Mouse (Mus musculus): Measurements from ENCODE around the gene Cpsf4.
"Not testable (repeated sequence)": the region's sequence is repeated elsewhere in the genome, so short reads cannot be mapped to it uniquely, and the experiment has no call there.

Cpsf4 gene

GRCm38 (mm10) chr5:145222840-145223239 is 55.8 kb downstream of the Cpsf4 start:
- Histone ChIP-seq H3K36me3 (ENCODE audit: control insufficient read depth, insufficient read depth, low read length, poor library complexity, severe bottlenecking) (peaks cover 7% of the 10 kb centered on the region), H3K27me3 (ENCODE audit: control insufficient read depth, insufficient read depth, low read length, poor library complexity, severe bottlenecking) (no peaks in the 10 kb centered on the region)
- DNase-seq (ENCODE audit: low read depth, low spot score) = no peak

GRCm38 (mm10) chr5:145223395-145223794 is 56.4 kb downstream of the Cpsf4 start:
- DNase-seq (ENCODE audit: low read depth, low spot score) = no peak
- Histone ChIP-seq H3K36me3 (ENCODE audit: control insufficient read depth, insufficient read depth, low read length, poor library complexity, severe bottlenecking) (peaks cover 7% of the 10 kb centered on the region), H3K27me3 (ENCODE audit: control insufficient read depth, insufficient read depth, low read length, poor library complexity, severe bottlenecking) (no peaks in the 10 kb centered on the region)

DNA sequence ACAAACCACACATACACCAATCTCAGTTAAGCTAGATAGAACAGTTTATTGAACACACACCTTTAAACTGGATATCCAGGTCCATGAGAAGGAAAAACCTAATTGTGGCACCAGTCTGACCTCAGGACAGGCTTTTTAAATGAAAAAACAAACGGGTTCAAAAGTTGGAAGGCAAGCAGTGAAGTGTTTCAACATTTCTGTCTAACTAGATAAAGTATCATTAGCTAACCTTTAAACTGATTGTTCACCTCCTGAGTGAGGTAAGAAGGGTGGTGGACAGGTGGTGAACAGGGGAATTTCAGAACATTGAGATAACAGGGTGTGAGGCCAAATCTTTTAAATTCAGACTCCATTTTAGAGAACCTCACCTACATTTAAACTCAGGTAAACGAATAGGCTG is 59.4 kb downstream of the Cpsf4 start:
- Histone ChIP-seq H3K27me3 (ENCODE audit: control insufficient read depth, insufficient read depth, low read length, poor library complexity, severe bottlenecking) (no peaks in the 10 kb centered on the region), H3K36me3 (ENCODE audit: control insufficient read depth, insufficient read depth, low read length, poor library complexity, severe bottlenecking) (no peaks in the 10 kb centered on the region)
- no peak for DNase-seq (ENCODE audit: low read depth, low spot score)

DNA sequence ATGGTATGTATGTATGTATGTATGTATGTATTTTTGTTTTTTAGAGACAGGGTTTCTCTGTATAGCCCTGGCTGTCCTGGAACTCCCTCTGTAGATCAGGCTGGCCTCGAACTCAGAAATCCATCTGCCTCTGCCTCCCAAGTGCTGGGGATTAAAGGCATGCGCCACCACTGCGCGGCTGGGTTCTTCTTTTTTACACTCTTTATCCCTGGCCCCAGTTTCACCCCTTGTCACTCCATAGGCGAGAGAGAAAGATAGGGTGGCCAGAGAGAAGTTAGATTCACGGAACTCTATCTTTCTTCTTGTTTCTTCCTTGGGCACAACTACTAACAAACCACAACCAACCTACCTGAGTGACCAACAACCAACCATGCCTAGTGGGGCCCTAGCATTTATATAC is 62.3 kb downstream of the Cpsf4 start:
- not testable (repeated sequence) for DNase-seq (ENCODE audit: low read depth, low spot score); H3K27me3 ChIP-seq (ENCODE audit: control insufficient read depth, insufficient read depth, low read length, poor library complexity, severe bottlenecking); H3K36me3 ChIP-seq (ENCODE audit: control insufficient read depth, insufficient read depth, low read length, poor library complexity, severe bottlenecking)

GRCm38 (mm10) chr5:145230641-145231040 is 63.6 kb downstream of the Cpsf4 start:
- no peaks in the 10 kb centered on the region for H3K27me3 ChIP-seq (ENCODE audit: control insufficient read depth, insufficient read depth, low read length, poor library complexity, severe bottlenecking)
- 0 out of 2 replicates have a peak, but pooled peaks cover 3% of the 10 kb centered on the region for H3K36me3 ChIP-seq (ENCODE audit: control insufficient read depth, insufficient read depth, low read length, poor library complexity, severe bottlenecking)
- no peak for DNase-seq (ENCODE audit: low read depth, low spot score)

DNA sequence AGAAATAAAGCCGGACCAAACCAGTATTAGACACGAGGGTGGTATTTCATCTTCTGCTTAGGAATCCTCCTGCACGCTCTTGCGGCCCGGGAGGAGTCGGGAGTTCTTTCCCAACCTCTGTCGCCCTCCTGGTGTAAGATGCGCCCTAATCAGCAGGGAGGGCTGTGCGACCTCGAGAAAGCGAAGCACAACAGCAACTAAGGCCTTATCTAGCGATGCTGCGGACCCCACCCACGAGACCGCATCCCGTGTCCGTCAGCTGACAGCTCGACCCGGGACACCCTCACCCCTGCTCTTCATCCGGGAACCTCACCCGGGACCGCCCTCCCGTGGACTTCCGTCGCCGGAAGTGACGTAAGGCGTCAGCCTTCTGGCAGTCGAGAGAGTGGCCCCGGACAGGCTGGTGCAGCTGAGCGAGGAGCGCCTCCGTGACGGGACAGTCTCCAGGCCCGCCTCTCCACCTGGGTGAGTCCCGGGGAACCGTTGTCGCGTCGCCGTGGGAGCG is 64.4 kb downstream of the Cpsf4 start, which contains the start of gene Zfp655:
Gene Zfp655 (plus strand): TSS at position 349 of the 505 bp plus-strand sequence.
- peak; percentile 98 for DNase-seq (ENCODE audit: low read depth, low spot score)
- no peaks in the 10 kb centered on the region for H3K27me3 ChIP-seq (ENCODE audit: control insufficient read depth, insufficient read depth, low read length, poor library complexity, severe bottlenecking)
- H3K36me3 ChIP-seq (ENCODE audit: control insufficient read depth, insufficient read depth, low read length, poor library complexity, severe bottlenecking) = peaks cover 5% of the 10 kb centered on the region; the same call in 1 of the 2 replicates

Data from splenic B cell, adult 2 months (primary cell).